Mouse (Mus musculus) heart, embryonic 16.5 days (tissue): ENCODE data around the gene Ephx1. TPM values are rescaled to one million over a fixed set of nuclear protein-coding genes. Genes with fewer than 3 reads are reported as not detected.
"Not testable (repeated sequence)": the region's sequence is repeated elsewhere in the genome, so short reads cannot be mapped to it uniquely, and the experiment has no call there.

Experiments used
- ATAC-seq: fragments of 200-750 bp; cut with Nextera tagmentation; replicated peaks from 2 replicates; pipeline ENCODE4 v1.8.0; 2017; ENCODE audit warnings: moderate number of reproducible peaks; ENCODE audit not compliant: insufficient read depth, low FRiP score; ENCODE audit errors: extremely low read depth
- H3K27ac ChIP-seq: fragments of 300-500 bp; sonication (generic); 2 replicates; pipeline ENCODE4 v1.5.1; 2014; ENCODE audit warnings: mild to moderate bottlenecking, low read length, control low read depth, moderate library complexity
- H3K27me3 ChIP-seq: fragments of 300-500 bp; sonication (generic); 2 replicates; pipeline ENCODE4 v1.6.1; 2014; ENCODE audit warnings: low read length, mixed read lengths; ENCODE audit not compliant: control insufficient read depth, insufficient read depth
- H3K36me3 ChIP-seq: fragments of 300-500 bp; sonication (generic); 2 replicates; pipeline ENCODE4 v1.6.1; 2014; ENCODE audit not compliant: control insufficient read depth, insufficient read depth
- H3K4me1 ChIP-seq: fragments of 300-500 bp; sonication (generic); 2 replicates; pipeline ENCODE4 v1.6.1; 2014; ENCODE audit warnings: low read length, mixed read lengths; ENCODE audit not compliant: control insufficient read depth, insufficient read depth
- H3K4me2 ChIP-seq: fragments of 300-500 bp; sonication (generic); 2 replicates; pipeline ENCODE4 v1.6.1; 2014; ENCODE audit warnings: low read depth, mild to moderate bottlenecking, control low read depth, low read length
- H3K4me3 ChIP-seq: fragments of 300-500 bp; sonication (generic); 2 replicates; pipeline ENCODE4 v1.5.1; 2014; ENCODE audit warnings: mild to moderate bottlenecking, control low read depth, low read length
- H3K9ac ChIP-seq: fragments of 300-500 bp; sonication (generic); 2 replicates; pipeline ENCODE4 v1.6.1; 2014; ENCODE audit warnings: low read length, control low read depth
- H3K9me3 ChIP-seq: fragments of 300-500 bp; sonication (generic); replicated peaks from 2 replicates; pipeline ENCODE4 v1.6.1; 2016; ENCODE audit warnings: low read length; ENCODE audit not compliant: control insufficient read depth
- WGBS: fragments of 180-500 bp; shearing (Covaris S2); extraction: QIAGEN DNeasy Blood & Tissue Kit; methylation state at CpG from one replicate; pipeline ENCODE4 v1.1.7; 2014; 5-methylcytosine and 5-hydroxymethylcytosine counted together
- polyA plus RNA-seq: library from polyadenylated mRNA; unstranded; fragments of >200 nt; fragmentation: Nextera tagmentation; extraction: Ambion mirVana; gene quantifications from 2 replicates; pipeline ENCODE4 v1.2.1, GENCODE M21; 2015

The Ephx1 gene
- polyA plus RNA-seq, 1 experiment from 2014 or later, result 11.3 TPM

DNA sequence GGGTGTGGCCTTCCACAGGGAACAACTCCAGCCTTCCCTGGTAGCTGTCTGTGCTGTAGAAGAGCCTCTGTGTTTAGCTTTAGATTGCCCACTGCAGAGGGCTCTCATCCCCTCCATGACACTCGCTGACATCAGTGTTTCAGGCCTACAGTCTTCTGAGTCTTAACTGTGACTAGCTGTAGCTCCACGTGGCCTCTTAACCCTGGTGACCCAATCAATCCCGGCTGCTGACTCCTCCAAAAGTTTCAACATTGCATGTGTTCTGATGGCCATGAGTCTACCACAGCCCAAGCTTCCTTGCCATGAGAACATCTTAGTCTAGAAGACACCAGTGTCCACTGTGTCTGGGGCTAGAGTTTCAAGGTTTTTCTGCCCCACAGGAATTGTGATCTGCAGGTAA, 30.0 kb downstream of the Ephx1 start:
- Histone ChIP-seq H3K4me3 (no peak overlapping the region), H3K27me3 (0 out of 2 replicates have a peak, but pooled peaks cover 2% of the 10 kb centered on the region), H3K36me3 (no peaks in the 10 kb centered on the region), H3K9ac (no peak overlapping the region), H3K4me1 (no peaks in the 10 kb centered on the region), H3K4me2 (no peak overlapping the region), H3K27ac (no peak overlapping the region), H3K9me3 (peaks cover 5% of the 10 kb centered on the region)
- WGBS, result 51% methylated on average over 3 of the region's 3 CpGs
- ATAC-seq, result no peak

GRCm38 (mm10) chr1:180987759-180988158, 32.9 kb downstream of the Ephx1 start:
- 1% methylated on average over 9 of the region's 9 CpGs for WGBS
- Histone ChIP-seq H3K27me3 (0 out of 2 replicates have a peak, but pooled peaks cover 2% of the 10 kb centered on the region), H3K9ac (no peak overlapping the region), H3K36me3 (no peaks in the 10 kb centered on the region), H3K4me1 (no peaks in the 10 kb centered on the region), H3K27ac (no peak overlapping the region), H3K4me2 (no peak overlapping the region), H3K9me3 (peaks cover 5% of the 10 kb centered on the region), H3K4me3 (no peak overlapping the region)
- no peak for ATAC-seq

GRCm38 (mm10) chr1:180986701-180987100, 34.0 kb downstream of the Ephx1 start:
- no peak for ATAC-seq
- Histone ChIP-seq H3K27me3 (0 out of 2 replicates have a peak, but pooled peaks cover 2% of the 10 kb centered on the region), H3K27ac (no peak overlapping the region), H3K36me3 (no peaks in the 10 kb centered on the region), H3K9ac (no peak overlapping the region), H3K4me3 (no peak overlapping the region), H3K4me1 (no peaks in the 10 kb centered on the region), H3K4me2 (no peak overlapping the region), H3K9me3 (peaks cover 5% of the 10 kb centered on the region)
- 87% methylated on average over 8 of the region's 8 CpGs for WGBS

DNA sequence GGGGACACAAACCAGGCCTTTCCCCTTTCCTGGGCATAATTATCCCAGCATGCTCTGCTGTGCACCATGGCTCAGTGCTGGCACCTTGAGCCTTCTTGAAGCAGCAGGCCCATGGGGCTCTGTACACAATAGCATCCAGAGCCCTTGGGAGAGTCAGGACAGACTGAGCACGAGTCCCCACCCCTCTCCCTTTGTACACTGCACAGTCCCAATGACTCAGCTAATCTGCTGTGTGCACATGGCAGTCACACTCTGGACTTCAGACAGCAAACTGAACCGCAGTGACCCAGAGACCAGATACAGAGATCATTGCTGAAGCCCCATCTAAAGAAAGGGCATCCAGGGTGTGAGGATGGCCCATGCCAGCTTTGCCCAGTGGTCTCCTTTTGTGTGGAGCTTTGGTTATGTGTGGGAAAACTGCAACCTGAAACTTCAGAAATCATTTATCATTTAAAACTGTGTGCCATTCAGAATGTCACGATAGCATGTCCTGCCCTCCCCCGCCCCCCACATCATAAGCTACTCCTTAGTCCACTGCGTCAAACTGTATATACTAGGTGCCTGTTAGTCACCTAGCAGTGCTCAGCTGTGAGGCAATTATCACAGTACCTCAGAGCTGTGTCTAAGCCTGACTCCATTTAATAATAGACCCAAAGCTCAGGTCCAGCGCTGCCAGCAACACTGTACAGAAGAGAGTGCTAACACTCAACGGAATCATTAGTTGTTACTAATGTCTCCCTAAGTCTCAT, 39.2 kb downstream of the Ephx1 start:
- H3K27me3 ChIP-seq, H3K27ac ChIP-seq, H3K4me3 ChIP-seq, H3K4me1 ChIP-seq, H3K9me3 ChIP-seq, H3K36me3 ChIP-seq, H3K9ac ChIP-seq, ATAC-seq, H3K4me2 ChIP-seq: not testable (repeated sequence)
- WGBS, result 74% methylated on average over 7 of the region's 7 CpGs

DNA sequence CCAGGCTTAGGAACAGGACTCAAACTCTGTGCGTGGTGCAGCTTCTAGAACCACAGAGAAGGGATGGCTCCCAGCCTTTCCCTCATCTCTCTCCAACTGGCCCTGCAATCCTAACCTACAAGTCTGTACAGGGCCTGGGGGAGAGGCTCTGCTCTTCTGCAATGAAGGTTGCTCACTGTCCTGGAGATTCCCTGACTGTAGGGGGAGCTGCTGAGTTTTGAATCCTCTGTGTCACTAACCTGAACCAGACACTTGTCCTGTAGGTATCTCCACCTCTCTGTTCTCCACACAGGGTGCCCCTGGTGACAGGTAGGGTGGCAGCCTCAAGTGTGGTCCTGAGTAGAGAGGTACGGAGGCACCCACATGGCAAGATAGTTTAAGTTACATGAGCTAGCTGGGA, 40.2 kb downstream of the Ephx1 start:
- Histone ChIP-seq H3K27me3 (no peaks in the 10 kb centered on the region), H3K27ac (no peak overlapping the region), H3K4me1 (no peaks in the 10 kb centered on the region), H3K36me3 (no peaks in the 10 kb centered on the region), H3K4me3 (no peak overlapping the region), H3K4me2 (no peak overlapping the region), H3K9ac (no peak overlapping the region), H3K9me3 (no peaks in the 10 kb centered on the region)
- ATAC-seq, result no peak
- 63% methylated on average over 2 of the region's 2 CpGs for WGBS

DNA sequence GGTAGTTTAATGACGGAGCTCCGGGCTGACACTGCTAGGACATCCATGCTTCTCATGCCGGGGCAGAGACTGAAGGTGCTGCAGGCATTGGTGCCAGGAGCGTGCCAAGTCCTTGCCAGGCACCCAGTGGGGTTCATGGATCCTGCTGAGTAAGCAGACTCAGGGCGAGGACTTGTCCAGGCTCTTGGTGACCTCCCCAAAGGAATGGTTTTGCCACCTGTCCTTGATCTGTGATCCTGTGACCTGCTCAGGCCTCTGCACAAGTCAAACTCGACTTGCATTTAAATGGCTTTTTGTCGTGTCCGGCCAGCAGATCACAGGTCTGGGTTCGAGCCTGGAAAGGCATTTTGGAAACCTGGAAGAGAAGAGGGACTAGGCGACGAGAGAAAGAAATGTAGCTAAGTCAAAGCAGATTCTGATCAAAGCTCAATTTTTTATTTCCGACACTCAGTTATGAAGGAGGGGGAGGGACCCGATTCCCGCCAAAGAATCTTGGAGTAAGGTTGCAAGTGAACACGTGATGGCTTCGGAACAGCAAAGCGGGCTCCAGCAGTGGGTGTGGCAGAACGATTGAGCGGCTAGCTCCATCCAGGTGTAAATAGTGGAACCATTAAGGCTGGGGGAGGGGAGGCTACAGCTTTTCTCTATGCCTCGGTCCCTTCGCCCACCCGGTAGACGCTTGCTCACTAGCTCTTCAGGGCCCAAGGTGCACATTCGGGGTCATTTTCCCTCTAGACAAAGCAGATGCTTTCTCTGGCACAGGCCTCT, 41.0 kb downstream of the Ephx1 start:
- Histone ChIP-seq H3K36me3 (no peaks in the 10 kb centered on the region), H3K9me3 (no peaks in the 10 kb centered on the region), H3K4me2 (no peak overlapping the region), H3K27ac (no peak overlapping the region), H3K27me3 (no peaks in the 10 kb centered on the region), H3K4me3 (no peak overlapping the region), H3K9ac (no peak overlapping the region), H3K4me1 (no peaks in the 10 kb centered on the region)
- ATAC-seq, result no peak
- WGBS, result 82% methylated on average over 22 of the region's 24 CpGs

DNA sequence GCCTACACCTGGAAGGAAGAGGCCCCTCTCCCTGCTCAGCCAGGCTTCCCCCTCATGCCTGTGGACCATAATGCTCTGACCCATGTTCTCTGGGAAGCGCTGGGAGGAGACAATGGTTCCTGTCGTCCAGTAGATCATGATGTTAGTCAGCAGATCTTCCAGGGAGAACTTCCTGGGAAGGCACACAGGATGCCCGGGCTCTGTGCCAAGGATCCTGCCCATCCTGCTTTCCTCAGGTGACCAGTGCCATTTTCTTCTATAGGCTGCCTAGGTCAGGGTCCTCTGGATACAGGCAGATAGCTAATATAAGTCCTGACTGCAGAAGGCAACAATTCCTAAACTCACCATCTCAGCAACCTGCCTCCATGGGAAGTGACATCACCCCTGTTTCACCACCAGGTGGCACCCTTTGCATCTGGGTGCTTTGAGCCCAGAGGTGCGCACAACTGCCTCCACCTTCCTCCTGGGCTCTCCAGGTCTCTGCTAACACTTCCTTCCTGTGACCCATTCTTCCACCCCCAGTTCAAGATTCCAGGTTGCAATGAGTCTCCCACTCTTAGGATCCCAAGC, 44.5 kb downstream of the Ephx1 start:
- no peak for ATAC-seq
- H3K4me3 ChIP-seq, result no peak overlapping the region
- H3K27me3 ChIP-seq, result no peaks in the 10 kb centered on the region
- peaks cover 6% of the 10 kb centered on the region for H3K36me3 ChIP-seq
- no peak overlapping the region for H3K27ac ChIP-seq
- no peaks in the 10 kb centered on the region for H3K9me3 ChIP-seq
- no peaks in the 10 kb centered on the region for H3K4me1 ChIP-seq
- WGBS, result 57% methylated on average over 4 of the region's 4 CpGs
- H3K4me2 ChIP-seq, result no peak overlapping the region
- no peak overlapping the region for H3K9ac ChIP-seq

DNA sequence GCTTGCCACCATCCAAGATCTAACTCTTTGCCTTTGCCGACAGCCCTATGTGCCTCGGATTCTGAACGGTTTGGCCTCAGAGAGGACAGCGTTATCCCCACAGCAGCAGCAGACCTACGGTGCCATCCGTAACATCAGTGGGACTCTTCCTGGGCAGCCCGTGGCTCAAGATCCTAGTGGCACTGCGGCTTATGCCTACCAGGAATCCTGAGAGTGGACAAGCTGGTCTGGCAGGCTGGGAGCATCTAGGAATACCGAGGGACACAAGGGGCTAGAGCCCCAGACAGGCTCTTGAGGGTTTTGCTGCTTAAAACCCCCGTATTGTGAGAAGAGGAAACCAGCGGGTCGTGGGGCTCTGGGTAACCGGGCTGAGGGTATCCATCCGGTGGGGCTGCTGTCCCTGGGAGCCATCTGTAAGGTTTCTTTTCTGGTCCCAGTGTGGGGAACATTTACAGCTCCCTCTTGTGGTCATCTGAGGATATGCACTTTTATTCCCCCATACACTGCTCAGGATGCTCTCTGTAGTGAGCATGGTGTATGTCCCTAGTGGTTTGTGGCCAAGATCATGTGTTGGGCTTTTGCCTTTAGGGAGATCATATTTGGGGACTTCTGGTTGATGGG, 46.5 kb downstream of the Ephx1 start:
- peaks cover 2% of the 10 kb centered on the region; the same call in 1 of the 2 replicates for H3K4me1 ChIP-seq
- 60% methylated on average over 14 of the region's 14 CpGs for whole genome bisulfite sequencing
- peaks cover 7% of the 10 kb centered on the region for H3K36me3 ChIP-seq
- ATAC-seq, result peak; percentile 47; the same call in 1 of the 2 replicates
- no peak overlapping the region for H3K27ac ChIP-seq
- no peak overlapping the region for H3K4me3 ChIP-seq
- H3K9ac ChIP-seq, result no peak overlapping the region
- no peak overlapping the region for H3K4me2 ChIP-seq
- H3K9me3 ChIP-seq, result no peaks in the 10 kb centered on the region
- H3K27me3 ChIP-seq, result no peaks in the 10 kb centered on the region
